Mouse (Mus musculus): ENCODE data around the gene Gucd1. TPM values are rescaled to one million over a fixed set of nuclear protein-coding genes. Genes with fewer than 3 reads are reported as not detected.

Gucd1 gene
- polyA plus RNA-seq, 1 experiment from 2014 or later: 32.8 TPM

- peaks cover 32 to 45% of the 10 kb centered on the region in 2 experiments for H3K4me1 ChIP-seq (ENCODE audit: control insufficient read depth in 2 of 2, insufficient read depth in 2 of 2, low read length in 2 of 2)
- H3K27me3 ChIP-seq (ENCODE audit: control insufficient read depth, insufficient read depth, low read length): no peaks in the 10 kb centered on the region
- peak overlapping the region in 1 of 2 experiments; percentile 36; a peak in 2 of 4 replicates for H3K27ac ChIP-seq (replicated peaks in 1 of 2; ENCODE audit: control insufficient read depth in 1 of 2, insufficient read depth in 1 of 2, low read depth in 2 of 2, low read length in 2 of 2)
- no peaks in the 10 kb centered on the region for H3K36me3 ChIP-seq (ENCODE audit: control insufficient read depth, insufficient read depth, low read length)
- no peak for ATAC-seq (ENCODE audit: insufficient number of reproducible peaks, insufficient read depth, low FRiP score, low read depth)
- no peaks in the 10 kb centered on the region for H3K9me3 ChIP-seq (ENCODE audit: control insufficient read depth, low read length)
- H3K4me2 ChIP-seq (ENCODE audit: low read length): no peak overlapping the region
- H3K4me3 ChIP-seq (ENCODE audit: control insufficient read depth in 1 of 2, insufficient read depth in 1 of 2, low read depth in 1 of 2, low read length in 2 of 2): no peak overlapping the region
- H3K9ac ChIP-seq (ENCODE audit: low read length): no peak overlapping the region
- 72% methylated on average over 19 of the region's 19 CpGs for WGBS
Measured at GRCm38 (mm10) chr10:75444111-75444826, 73.5 kb downstream of the Gucd1 start.

GRCm38 (mm10) chr10:75443017-75443416 lies 74.8 kb downstream of the Gucd1 start:
- Histone ChIP-seq H3K4me3 (ENCODE audit: control insufficient read depth in 1 of 2, insufficient read depth in 1 of 2, low read depth in 1 of 2, low read length in 2 of 2) (no peak overlapping the region), H3K36me3 (ENCODE audit: control insufficient read depth, insufficient read depth, low read length) (no peaks in the 10 kb centered on the region), H3K9me3 (ENCODE audit: control insufficient read depth, low read length) (no peaks in the 10 kb centered on the region), H3K27me3 (ENCODE audit: control insufficient read depth, insufficient read depth, low read length) (no peaks in the 10 kb centered on the region), H3K27ac (replicated peaks in 1 of 2; ENCODE audit: control insufficient read depth in 1 of 2, insufficient read depth in 1 of 2, low read depth in 2 of 2, low read length in 2 of 2) (no peak overlapping the region), H3K9ac (ENCODE audit: low read length) (no peak overlapping the region), H3K4me2 (ENCODE audit: low read length) (no peak overlapping the region), H3K4me1 (ENCODE audit: control insufficient read depth in 2 of 2, insufficient read depth in 2 of 2, low read length in 2 of 2) (peaks cover 26 to 37% of the 10 kb centered on the region in 2 experiments)
- no peak for ATAC-seq (ENCODE audit: insufficient number of reproducible peaks, insufficient read depth, low FRiP score, low read depth)
- 79% methylated on average over 4 of the region's 4 CpGs for WGBS

GRCm38 (mm10) chr10:75441800-75442199 lies 76.0 kb downstream of the Gucd1 start:
- H3K27ac ChIP-seq (replicated peaks in 1 of 2; ENCODE audit: control insufficient read depth in 1 of 2, insufficient read depth in 1 of 2, low read depth in 2 of 2, low read length in 2 of 2): 0 out of 4 replicates have a peak overlapping the region, but pooled peaks have one; percentile 23 to 37
- H3K4me2 ChIP-seq (ENCODE audit: low read length): no peak overlapping the region
- H3K4me1 ChIP-seq (ENCODE audit: control insufficient read depth in 2 of 2, insufficient read depth in 2 of 2, low read length in 2 of 2): peaks cover 23 to 37% of the 10 kb centered on the region in 2 experiments
- H3K27me3 ChIP-seq (ENCODE audit: control insufficient read depth, insufficient read depth, low read length): no peaks in the 10 kb centered on the region
- no peaks in the 10 kb centered on the region for H3K36me3 ChIP-seq (ENCODE audit: control insufficient read depth, insufficient read depth, low read length)
- no peaks in the 10 kb centered on the region for H3K9me3 ChIP-seq (ENCODE audit: control insufficient read depth, low read length)
- no peak overlapping the region for H3K9ac ChIP-seq (ENCODE audit: low read length)
- ATAC-seq (ENCODE audit: insufficient number of reproducible peaks, insufficient read depth, low FRiP score, low read depth): no peak
- H3K4me3 ChIP-seq (ENCODE audit: control insufficient read depth in 1 of 2, insufficient read depth in 1 of 2, low read depth in 1 of 2, low read length in 2 of 2): no peak overlapping the region
- WGBS: 36% methylated on average over 4 of the region's 4 CpGs

GRCm38 (mm10) chr10:75440756-75441155 lies 77.0 kb downstream of the Gucd1 start:
- Histone ChIP-seq H3K4me1 (ENCODE audit: control insufficient read depth in 2 of 2, insufficient read depth in 2 of 2, low read length in 2 of 2) (peaks cover 20 to 37% of the 10 kb centered on the region in 2 experiments), H3K4me2 (ENCODE audit: low read length) (no peak overlapping the region)

GRCm38 (mm10) chr10:75439211-75439811 lies 78.5 kb downstream of the Gucd1 start:
- Histone ChIP-seq H3K36me3 (ENCODE audit: control insufficient read depth, insufficient read depth, low read length) (no peaks in the 10 kb centered on the region), H3K9ac (ENCODE audit: low read length) (no peak overlapping the region), H3K9me3 (ENCODE audit: control insufficient read depth, low read length) (no peaks in the 10 kb centered on the region), H3K27me3 (ENCODE audit: control insufficient read depth, insufficient read depth, low read length) (no peaks in the 10 kb centered on the region), H3K27ac (replicated peaks in 1 of 2; ENCODE audit: control insufficient read depth in 1 of 2, insufficient read depth in 1 of 2, low read depth in 2 of 2, low read length in 2 of 2) (no peak overlapping the region), H3K4me3 (ENCODE audit: control insufficient read depth in 1 of 2, insufficient read depth in 1 of 2, low read depth in 1 of 2, low read length in 2 of 2) (no peak overlapping the region), H3K4me1 (ENCODE audit: control insufficient read depth in 2 of 2, insufficient read depth in 2 of 2, low read length in 2 of 2) (peaks cover 14 to 26% of the 10 kb centered on the region in 2 experiments), H3K4me2 (ENCODE audit: low read length) (no peak overlapping the region)
- WGBS: 40% methylated on average over 7 of the region's 7 CpGs
- ATAC-seq (ENCODE audit: insufficient number of reproducible peaks, insufficient read depth, low FRiP score, low read depth): no peak

More at GRCm38 (mm10) chr10:75440756-75441155, 77.0 kb downstream of the Gucd1 start:
- Histone ChIP-seq H3K27me3 (ENCODE audit: control insufficient read depth, insufficient read depth, low read length) (no peaks in the 10 kb centered on the region), H3K9me3 (ENCODE audit: control insufficient read depth, low read length) (no peaks in the 10 kb centered on the region), H3K27ac (replicated peaks in 1 of 2; ENCODE audit: control insufficient read depth in 1 of 2, insufficient read depth in 1 of 2, low read depth in 2 of 2, low read length in 2 of 2) (no peak overlapping the region), H3K9ac (ENCODE audit: low read length) (no peak overlapping the region), H3K36me3 (ENCODE audit: control insufficient read depth, insufficient read depth, low read length) (no peaks in the 10 kb centered on the region), H3K4me3 (ENCODE audit: control insufficient read depth in 1 of 2, insufficient read depth in 1 of 2, low read depth in 1 of 2, low read length in 2 of 2) (no peak overlapping the region)
- no peak for ATAC-seq (ENCODE audit: insufficient number of reproducible peaks, insufficient read depth, low FRiP score, low read depth)
- 87% methylated on average over 3 of the region's 3 CpGs for WGBS

- peaks cover 11 to 22% of the 10 kb centered on the region in 2 experiments for H3K4me1 ChIP-seq (ENCODE audit: control insufficient read depth in 2 of 2, insufficient read depth in 2 of 2, low read length in 2 of 2)
- WGBS: 55% methylated on average over 13 of the region's 13 CpGs
- H3K4me3 ChIP-seq (ENCODE audit: control insufficient read depth in 1 of 2, insufficient read depth in 1 of 2, low read depth in 1 of 2, low read length in 2 of 2): no peak overlapping the region
- no peaks in the 10 kb centered on the region for H3K36me3 ChIP-seq (ENCODE audit: control insufficient read depth, insufficient read depth, low read length)
- no peaks in the 10 kb centered on the region for H3K9me3 ChIP-seq (ENCODE audit: control insufficient read depth, low read length)
- peak overlapping the region; percentile 24 to 33; a peak in 2 of 4 replicates for H3K27ac ChIP-seq (replicated peaks in 1 of 2; ENCODE audit: control insufficient read depth in 1 of 2, insufficient read depth in 1 of 2, low read depth in 2 of 2, low read length in 2 of 2)
- no peak overlapping the region for H3K4me2 ChIP-seq (ENCODE audit: low read length)
- ATAC-seq (ENCODE audit: insufficient number of reproducible peaks, insufficient read depth, low FRiP score, low read depth): peak; percentile 60; the same call in 1 of the 2 replicates
- no peaks in the 10 kb centered on the region for H3K27me3 ChIP-seq (ENCODE audit: control insufficient read depth, insufficient read depth, low read length)
- H3K9ac ChIP-seq (ENCODE audit: low read length): peak overlapping the region; percentile 12; the same call in 1 of the 2 replicates
Measured at GRCm38 (mm10) chr10:75438132-75438810, 79.5 kb downstream of the Gucd1 start.

- Histone ChIP-seq H3K4me2 (ENCODE audit: low read length) (no peak overlapping the region), H3K36me3 (ENCODE audit: control insufficient read depth, insufficient read depth, low read length) (no peaks in the 10 kb centered on the region), H3K4me1 (ENCODE audit: control insufficient read depth in 2 of 2, insufficient read depth in 2 of 2, low read length in 2 of 2) (peaks cover 9 to 19% of the 10 kb centered on the region in 2 experiments), H3K4me3 (ENCODE audit: control insufficient read depth in 1 of 2, insufficient read depth in 1 of 2, low read depth in 1 of 2, low read length in 2 of 2) (no peak overlapping the region), H3K27me3 (ENCODE audit: control insufficient read depth, insufficient read depth, low read length) (no peaks in the 10 kb centered on the region), H3K9me3 (ENCODE audit: control insufficient read depth, low read length) (no peaks in the 10 kb centered on the region), H3K27ac (replicated peaks in 1 of 2; ENCODE audit: control insufficient read depth in 1 of 2, insufficient read depth in 1 of 2, low read depth in 2 of 2, low read length in 2 of 2) (no peak overlapping the region), H3K9ac (ENCODE audit: low read length) (no peak overlapping the region)
- ATAC-seq (ENCODE audit: insufficient number of reproducible peaks, insufficient read depth, low FRiP score, low read depth): no peak
- WGBS: 90% methylated on average over 1 of the region's 1 CpGs
Measured at GRCm38 (mm10) chr10:75437284-75437683, 80.5 kb downstream of the Gucd1 start.

All from heart, embryonic 14.5 days (tissue).